Mouse (Mus musculus) CH12.LX (cell line): ENCODE results near the gene Zc3h18.

ENCODE experiments used
- CTCF ChIP-seq, 2 experiments: IDR thresholded peaks in 1 of 2; conservative IDR thresholded peaks in 1 of 2; 2 replicates each; pipeline ENCODE4 v1.5.1; 2011 to 2012; ENCODE audit warnings: low read depth in 2 of 2, low read length in 2 of 2, improper control_type of control experiment in 1 of 2, inconsistent platforms in 1 of 2, mild to moderate bottlenecking in 1 of 2, moderate library complexity in 1 of 2
- GABPA ChIP-seq: IDR thresholded peaks from 2 replicates; pipeline ENCODE4 v1.6.1; 2012; ENCODE audit warnings: low read depth, low read length, improper control_type of control experiment, inconsistent platforms; ENCODE audit not compliant: insufficient replicate concordance
- MAX ChIP-seq: IDR thresholded peaks from 2 replicates; pipeline ENCODE4 v1.6.1; 2011; ENCODE audit warnings: low read length, improper control_type of control experiment
- POLR2A ChIP-seq: IDR thresholded peaks from 2 replicates; pipeline ENCODE4 v1.6.1; 2011; ENCODE audit warnings: low read depth, mild to moderate bottlenecking, improper control_type of control experiment, low read length
- ZNF384 ChIP-seq: IDR thresholded peaks from 2 replicates; pipeline ENCODE4 v1.6.1; 2012; ENCODE audit warnings: low read depth, low read length, improper control_type of control experiment, inconsistent platforms

DNA sequence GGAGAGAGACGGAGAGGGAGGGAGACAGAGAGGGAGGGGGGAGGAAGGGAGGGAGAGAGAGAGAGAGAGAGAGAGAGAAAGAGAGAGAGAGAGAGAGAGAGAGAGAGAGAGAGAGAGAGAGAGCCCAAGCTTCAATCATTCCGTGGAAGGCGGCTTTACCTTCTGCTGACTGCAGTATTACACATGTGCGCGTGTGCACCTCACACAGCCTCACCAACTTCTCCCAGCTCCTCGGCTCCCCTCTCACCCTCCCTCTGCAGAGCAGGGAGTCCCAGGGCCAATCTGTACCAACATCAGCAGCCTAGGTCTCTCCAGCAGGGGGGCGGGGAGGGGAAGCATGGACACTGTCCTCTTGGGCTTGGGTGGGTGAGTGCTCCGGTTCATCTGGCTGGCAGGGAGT, 13.4 kb upstream of the Zc3h18 start:
- TF ChIP-seq POLR2A = no peak
- no peak for TF ChIP-seq CTCF (conservative IDR thresholded peaks at IDR 0.05 in 1 of 2, IDR thresholded peaks at IDR 0.05 in 1 of 2; ENCODE audit: low read depth in 2 of 2, low read length in 2 of 2)
- no peak for TF ChIP-seq GABPA
- TF ChIP-seq ZNF384 = no peak
- no peak for TF ChIP-seq MAX
